Mouse (Mus musculus): ENCODE results near the gene Arid4a. TPM values are rescaled to one million over a fixed set of nuclear protein-coding genes. Genes with fewer than 3 reads are reported as not detected.
"Not testable (repeated sequence)": the region's sequence is repeated elsewhere in the genome, so short reads cannot be mapped to it uniquely, and the experiment has no call there.

Gene Arid4a
- polyA plus RNA-seq, 1 experiment from 2014 or later = 43.1 TPM

DNA sequence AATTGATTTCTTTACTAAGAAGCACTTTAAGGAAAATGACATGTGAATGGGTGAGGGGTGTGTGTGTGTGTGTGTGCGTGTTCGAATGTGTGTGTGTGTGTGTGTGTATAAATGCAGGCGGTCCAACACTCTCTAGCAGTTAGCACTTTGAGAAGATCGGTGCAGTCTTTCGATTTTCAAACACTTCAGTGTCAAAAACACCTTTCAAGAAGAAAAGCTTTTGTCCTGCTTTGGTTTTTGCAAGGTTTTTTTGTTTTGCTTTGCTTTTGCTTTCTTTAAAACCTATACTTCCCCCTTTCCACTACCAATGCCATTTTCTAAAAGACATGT, 1.4 kb downstream of the Arid4a start:
- H3K4me1 ChIP-seq (replicated peaks) = peaks cover 28% of the 10 kb centered on the region
- no peaks in the 10 kb centered on the region for H3K9me3 ChIP-seq
- H3K36me3 ChIP-seq = peaks cover 22% of the 10 kb centered on the region
- WGBS = 18% methylated on average over 5 of the region's 5 CpGs
- H3K4me3 ChIP-seq = peak overlapping the region; percentile 79
- ATAC-seq (ENCODE audit: low FRiP score, low read depth) = no peak
- H3K9ac ChIP-seq = peak overlapping the region; percentile 72
- H3K4me2 ChIP-seq = peak overlapping the region; percentile 92
- no peaks in the 10 kb centered on the region for H3K27me3 ChIP-seq
- H3K27ac ChIP-seq (replicated peaks) = peak overlapping the region; percentile 89

DNA sequence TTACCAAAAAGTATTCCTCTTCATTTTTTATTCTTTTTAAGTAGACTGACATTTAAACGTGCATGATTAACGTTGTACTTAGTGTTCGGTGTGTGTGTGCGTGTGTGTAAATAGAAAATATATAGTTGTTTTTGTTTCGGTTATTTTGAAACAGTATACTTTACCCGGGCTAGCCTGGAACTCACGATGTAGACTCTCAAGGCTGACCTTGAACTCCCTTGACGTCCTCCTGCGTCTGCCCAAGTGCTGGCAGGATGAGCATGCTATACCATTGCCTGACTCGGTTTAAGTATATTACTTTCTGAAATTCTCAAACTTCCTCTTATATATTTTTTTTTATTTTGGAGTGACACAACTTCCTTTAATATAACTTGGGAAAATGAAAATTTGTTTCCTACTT, 2.0 kb downstream of the Arid4a start:
- ATAC-seq (ENCODE audit: low FRiP score, low read depth) = no peak
- 82% methylated on average over 10 of the region's 10 CpGs for WGBS
- Histone ChIP-seq H3K9me3 (no peaks in the 10 kb centered on the region), H3K36me3 (peaks cover 23% of the 10 kb centered on the region), H3K27me3 (no peaks in the 10 kb centered on the region), H3K9ac (0 out of 2 replicates have a peak overlapping the region, but pooled peaks have one; percentile 4), H3K4me3 (0 out of 2 replicates have a peak overlapping the region, but pooled peaks have one; percentile 79), H3K27ac (replicated peaks) (no peak overlapping the region), H3K4me2 (no peak overlapping the region; the same call in 1 of the 2 replicates), H3K4me1 (replicated peaks) (peaks cover 25% of the 10 kb centered on the region)

DNA sequence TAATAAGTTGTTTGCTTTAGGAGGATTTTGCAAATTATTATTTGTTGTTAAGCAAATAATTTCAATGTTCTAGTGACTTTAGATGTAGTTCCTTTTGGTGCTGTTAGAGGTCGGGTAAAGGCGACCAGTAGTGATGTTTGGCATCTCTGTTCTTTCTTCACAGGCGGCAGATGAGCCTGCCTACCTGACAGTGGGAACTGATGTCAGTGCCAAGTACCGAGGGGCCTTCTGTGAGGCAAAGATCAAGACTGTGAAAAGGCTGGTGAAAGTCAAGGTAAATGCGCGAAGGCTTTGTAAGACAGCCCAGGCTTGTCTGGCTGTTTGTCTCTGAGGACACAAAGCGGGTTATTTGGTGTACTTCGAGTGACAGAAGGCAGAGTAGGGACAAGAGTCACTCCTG, 3.4 kb downstream of the Arid4a start:
- no peak overlapping the region for H3K4me2 ChIP-seq
- no peak for ATAC-seq (ENCODE audit: low FRiP score, low read depth)
- WGBS = 88% methylated on average over 8 of the region's 8 CpGs

DNA sequence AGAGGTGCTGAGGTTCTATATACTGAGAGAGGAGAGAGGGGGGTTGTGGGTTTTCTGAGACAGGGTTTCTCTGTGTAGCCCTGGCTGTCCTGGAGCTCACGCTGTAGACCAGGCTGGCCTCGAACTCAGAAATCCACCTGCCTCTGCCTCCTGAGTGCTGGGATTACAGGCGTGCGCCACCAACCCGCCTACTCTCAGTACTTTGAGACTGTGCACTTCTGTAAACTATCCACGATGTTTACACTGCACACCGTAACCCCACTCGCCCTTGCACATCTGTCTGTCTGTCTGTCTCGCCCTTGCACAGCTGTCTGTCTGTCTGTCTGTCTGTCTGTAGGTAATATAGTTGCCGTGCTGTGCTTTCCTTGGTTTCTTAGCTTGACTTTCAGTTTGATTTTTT, 8.6 kb downstream of the Arid4a start:
- ATAC-seq (ENCODE audit: low FRiP score, low read depth) = no peak
- H3K4me2 ChIP-seq = no peak overlapping the region
- no peaks in the 10 kb centered on the region for H3K27me3 ChIP-seq
- no peaks in the 10 kb centered on the region for H3K4me1 ChIP-seq (replicated peaks)
- no peak overlapping the region for H3K27ac ChIP-seq (replicated peaks)
- 94% methylated on average over 10 of the region's 10 CpGs for WGBS
- no peak overlapping the region for H3K4me3 ChIP-seq
- no peaks in the 10 kb centered on the region for H3K9me3 ChIP-seq
- H3K36me3 ChIP-seq = peaks cover 63% of the 10 kb centered on the region
- no peak overlapping the region for H3K9ac ChIP-seq

More for the DNA sequence above, 3.4 kb downstream of the Arid4a start:
- H3K4me1 ChIP-seq (replicated peaks) = peaks cover 12% of the 10 kb centered on the region
- peaks cover 33% of the 10 kb centered on the region for H3K36me3 ChIP-seq
- no peaks in the 10 kb centered on the region for H3K27me3 ChIP-seq
- H3K9me3 ChIP-seq = no peaks in the 10 kb centered on the region
- no peak overlapping the region for H3K9ac ChIP-seq
- H3K27ac ChIP-seq (replicated peaks) = no peak overlapping the region
- no peak overlapping the region for H3K4me3 ChIP-seq

DNA sequence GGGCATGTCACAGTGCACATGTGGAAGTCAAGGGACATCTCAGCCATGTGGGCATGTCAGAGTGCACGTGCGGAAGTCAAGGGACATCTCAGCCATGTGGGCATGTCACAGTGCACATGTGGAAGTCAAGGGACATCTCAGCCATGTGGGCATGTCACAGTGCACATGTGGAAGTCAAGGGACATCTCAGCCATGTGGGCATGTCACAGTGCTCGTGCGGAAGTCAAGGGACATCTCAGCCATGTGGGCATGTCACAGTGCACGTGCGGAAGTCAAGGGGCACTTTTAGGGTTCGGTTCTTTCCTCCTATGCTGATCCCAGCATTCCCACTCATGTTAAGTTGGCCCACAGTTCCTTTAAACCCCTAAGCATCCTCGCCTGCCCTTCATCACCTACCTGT, 12.5 kb downstream of the Arid4a start:
- H3K27me3 ChIP-seq; H3K4me1 ChIP-seq (replicated peaks); H3K9ac ChIP-seq; ATAC-seq (ENCODE audit: low FRiP score, low read depth); H3K27ac ChIP-seq (replicated peaks); H3K4me3 ChIP-seq; H3K9me3 ChIP-seq; H3K4me2 ChIP-seq: not testable (repeated sequence)
- peaks cover 47% of the 10 kb centered on the region for H3K36me3 ChIP-seq
- WGBS = 97% methylated on average over 8 of the region's 8 CpGs

DNA sequence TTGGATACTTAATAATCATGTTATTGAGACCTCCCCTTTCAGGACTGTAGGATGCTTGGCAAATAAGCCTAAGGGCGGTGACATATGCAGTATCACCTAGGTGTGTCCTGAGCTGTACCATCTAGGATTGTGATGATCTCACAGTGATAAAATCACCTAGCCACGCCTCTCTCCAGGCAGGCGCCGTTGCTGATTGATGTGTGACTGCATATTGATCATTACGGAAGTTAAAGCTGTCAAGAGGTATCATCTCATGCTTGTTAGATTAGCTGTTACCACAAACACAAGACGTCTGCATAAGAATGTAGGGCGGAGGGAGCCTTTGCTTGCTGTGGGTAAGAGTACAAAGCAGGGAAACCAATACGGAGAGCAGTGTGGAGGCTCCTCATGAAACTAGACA, 14.5 kb downstream of the Arid4a start:
- H3K4me3 ChIP-seq = no peak overlapping the region
- no peaks in the 10 kb centered on the region for H3K9me3 ChIP-seq
- no peak overlapping the region for H3K4me2 ChIP-seq
- no peak overlapping the region for H3K9ac ChIP-seq
- no peaks in the 10 kb centered on the region for H3K27me3 ChIP-seq
- H3K36me3 ChIP-seq = peaks cover 27% of the 10 kb centered on the region
- 91% methylated on average over 8 of the region's 8 CpGs for WGBS
- no peak overlapping the region for H3K27ac ChIP-seq (replicated peaks)
- no peak for ATAC-seq (ENCODE audit: low FRiP score, low read depth)
- H3K4me1 ChIP-seq (replicated peaks) = no peaks in the 10 kb centered on the region

DNA sequence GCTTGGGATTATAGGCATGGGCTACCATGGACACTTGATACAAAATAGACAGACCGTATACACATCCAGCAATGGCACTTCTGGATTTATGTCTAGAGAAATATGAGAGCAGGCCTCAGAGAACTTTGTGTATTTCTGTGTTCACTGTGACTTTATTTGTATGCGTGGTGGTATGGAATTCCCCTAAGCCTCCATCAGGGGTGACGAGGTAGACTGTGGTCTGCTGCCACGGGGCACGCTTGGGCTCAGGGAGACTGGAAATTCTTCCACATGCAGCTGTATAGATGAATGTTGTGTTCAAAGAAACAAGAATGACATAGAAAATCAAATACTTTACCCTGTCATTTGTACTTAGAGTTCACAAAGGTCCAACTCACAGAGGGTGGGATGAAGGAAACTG, 14.9 kb downstream of the Arid4a start:
- Histone ChIP-seq H3K4me2 (no peak overlapping the region), H3K9me3 (no peaks in the 10 kb centered on the region), H3K27ac (replicated peaks) (no peak overlapping the region), H3K27me3 (no peaks in the 10 kb centered on the region), H3K9ac (no peak overlapping the region), H3K4me3 (no peak overlapping the region), H3K4me1 (replicated peaks) (no peaks in the 10 kb centered on the region), H3K36me3 (peaks cover 24% of the 10 kb centered on the region)
- WGBS = 96% methylated on average over 5 of the region's 5 CpGs
- ATAC-seq (ENCODE audit: low FRiP score, low read depth) = no peak

DNA sequence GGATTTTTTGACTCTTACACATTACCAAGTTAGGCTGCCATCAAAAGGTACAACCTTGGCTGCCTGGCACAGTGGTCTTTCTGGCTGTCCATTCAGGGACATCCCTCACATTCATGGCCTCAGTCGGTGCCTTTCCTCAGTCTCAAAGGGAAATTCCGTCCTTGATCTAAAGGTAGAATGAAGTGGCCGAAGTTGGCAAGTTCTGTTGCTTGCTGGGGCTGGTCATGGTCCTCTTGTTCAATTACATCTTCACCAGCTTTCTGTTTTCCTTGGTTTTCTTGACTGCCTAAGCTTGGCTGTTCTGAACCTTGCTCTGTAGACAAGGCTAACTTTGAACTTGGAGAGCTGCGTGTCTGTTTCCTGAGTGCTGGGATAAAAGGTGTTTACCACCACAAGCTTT, 20.0 kb downstream of the Arid4a start:
- no peak for ATAC-seq (ENCODE audit: low FRiP score, low read depth)
- Histone ChIP-seq H3K4me2 (no peak overlapping the region), H3K36me3 (peaks cover 32% of the 10 kb centered on the region), H3K27ac (replicated peaks) (no peak overlapping the region), H3K4me1 (replicated peaks) (no peaks in the 10 kb centered on the region), H3K4me3 (no peak overlapping the region), H3K9me3 (no peaks in the 10 kb centered on the region), H3K9ac (no peak overlapping the region), H3K27me3 (no peaks in the 10 kb centered on the region)
- 97% methylated on average over 4 of the region's 4 CpGs for WGBS

DNA sequence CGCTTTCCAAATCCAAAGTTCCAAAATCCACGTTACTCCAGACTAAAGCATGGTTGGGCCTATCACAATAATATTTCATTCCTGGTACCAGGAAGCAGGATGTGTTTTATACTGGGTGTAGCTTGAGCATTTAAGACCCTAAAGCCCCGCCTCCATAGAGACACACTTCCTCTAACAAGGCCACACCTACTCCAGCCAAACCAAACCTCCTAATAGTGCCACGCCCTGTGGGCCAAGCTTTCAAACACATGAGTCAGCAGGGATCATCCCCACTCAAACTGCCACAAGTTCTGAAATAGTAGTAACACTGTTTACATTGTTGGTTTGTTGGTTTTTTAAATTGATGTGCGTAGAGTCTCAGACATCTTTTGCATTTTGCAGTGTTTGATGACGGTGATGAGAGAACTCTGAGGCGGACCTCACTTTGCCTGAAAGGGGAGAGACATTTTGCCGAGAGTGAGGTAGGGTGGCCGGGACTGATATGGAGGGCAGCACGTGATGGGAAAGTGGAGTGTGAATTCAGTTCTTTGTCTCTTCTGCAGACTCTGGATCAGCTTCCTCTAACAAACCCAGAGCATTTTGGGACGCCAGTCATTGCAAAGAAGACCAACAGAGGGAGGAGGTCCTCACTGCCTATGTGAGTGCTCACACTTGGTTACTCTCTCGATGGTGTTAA, 21.1 kb downstream of the Arid4a start:
- 92% methylated on average over 12 of the region's 12 CpGs for WGBS
- H3K27me3 ChIP-seq = no peaks in the 10 kb centered on the region
- no peak for ATAC-seq (ENCODE audit: low FRiP score, low read depth)
- no peaks in the 10 kb centered on the region for H3K9me3 ChIP-seq
- no peaks in the 10 kb centered on the region for H3K4me1 ChIP-seq (replicated peaks)
- no peak overlapping the region for H3K9ac ChIP-seq
- H3K4me2 ChIP-seq = no peak overlapping the region
- peaks cover 39% of the 10 kb centered on the region for H3K36me3 ChIP-seq
- H3K27ac ChIP-seq (replicated peaks) = no peak overlapping the region
- no peak overlapping the region for H3K4me3 ChIP-seq

DNA sequence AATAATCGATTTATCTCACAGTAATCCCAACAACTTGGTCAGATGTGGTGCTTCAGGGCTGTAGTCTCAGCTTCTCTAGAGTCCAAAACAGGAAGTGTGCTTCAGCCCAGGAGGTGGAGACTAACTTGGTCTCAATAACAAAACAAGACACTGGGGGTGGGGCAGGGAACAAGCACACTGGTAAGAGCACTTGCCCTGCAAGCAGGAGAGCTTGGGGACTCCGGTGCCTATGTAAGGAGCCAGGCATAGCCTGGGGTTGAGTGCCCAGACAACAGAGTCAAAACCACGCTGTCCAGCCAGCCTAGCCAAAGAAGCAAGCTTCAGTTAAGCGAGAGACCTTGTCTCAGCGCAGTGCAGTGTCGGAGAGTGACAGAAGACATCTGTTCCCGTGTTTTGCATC, 24.7 kb downstream of the Arid4a start:
- 92% methylated on average over 7 of the region's 7 CpGs for WGBS
- no peak overlapping the region for H3K9ac ChIP-seq
- no peak overlapping the region for H3K4me2 ChIP-seq
- no peak overlapping the region for H3K4me3 ChIP-seq
- H3K4me1 ChIP-seq (replicated peaks) = no peaks in the 10 kb centered on the region
- ATAC-seq (ENCODE audit: low FRiP score, low read depth) = no peak
- H3K27me3 ChIP-seq = no peaks in the 10 kb centered on the region
- no peaks in the 10 kb centered on the region for H3K9me3 ChIP-seq
- H3K27ac ChIP-seq (replicated peaks) = no peak overlapping the region
- H3K36me3 ChIP-seq = peaks cover 45% of the 10 kb centered on the region

DNA sequence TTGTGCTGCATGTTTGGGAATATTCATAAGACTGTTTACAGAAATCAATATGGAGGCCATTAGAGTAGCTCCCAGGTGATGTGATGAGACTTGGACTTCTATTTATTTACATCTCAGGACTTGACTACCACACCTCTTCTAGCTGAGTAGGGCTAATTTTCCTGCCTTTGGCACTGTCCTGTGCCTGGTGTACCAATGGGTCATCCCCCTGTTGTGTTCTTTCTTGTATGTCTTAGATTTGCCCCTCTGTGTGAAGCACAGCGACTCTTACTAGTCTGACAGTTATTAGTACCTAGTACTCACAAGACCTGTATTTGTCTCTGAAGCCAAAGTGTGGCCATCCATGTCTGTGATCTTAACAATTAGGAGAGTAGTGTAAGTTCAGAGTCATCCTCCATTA, 26.7 kb downstream of the Arid4a start:
- Histone ChIP-seq H3K36me3 (peaks cover 42% of the 10 kb centered on the region), H3K4me3 (no peak overlapping the region), H3K9ac (no peak overlapping the region), H3K4me1 (replicated peaks) (peaks cover 6% of the 10 kb centered on the region), H3K4me2 (no peak overlapping the region), H3K9me3 (no peaks in the 10 kb centered on the region), H3K27me3 (no peaks in the 10 kb centered on the region), H3K27ac (replicated peaks) (no peak overlapping the region)
- whole genome bisulfite sequencing = 95% methylated on average over 1 of the region's 1 CpGs
- ATAC-seq (ENCODE audit: low FRiP score, low read depth) = no peak

DNA sequence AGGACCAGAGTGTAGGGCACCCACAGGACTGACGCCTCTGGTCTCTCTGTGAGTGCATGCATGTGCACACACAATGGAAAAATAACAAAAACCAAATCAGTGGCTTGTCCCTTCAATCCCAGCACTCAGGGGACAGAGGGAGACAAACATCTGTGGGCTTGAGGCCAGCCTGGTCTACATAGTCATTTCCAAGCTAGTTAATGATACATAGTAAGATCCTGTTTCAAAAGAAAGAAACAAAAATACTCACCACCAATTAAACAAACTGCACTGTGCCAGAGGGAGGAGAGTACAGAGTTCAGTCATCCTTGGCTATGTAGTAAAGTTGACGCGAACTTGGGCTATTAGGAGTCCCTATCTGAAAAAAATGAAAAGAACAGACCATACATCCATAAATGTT, 27.8 kb downstream of the Arid4a start:
- Histone ChIP-seq H3K4me3 (no peak overlapping the region), H3K36me3 (peaks cover 35% of the 10 kb centered on the region), H3K9ac (no peak overlapping the region), H3K27me3 (no peaks in the 10 kb centered on the region), H3K4me1 (replicated peaks) (peaks cover 10% of the 10 kb centered on the region), H3K27ac (replicated peaks) (no peak overlapping the region), H3K4me2 (no peak overlapping the region), H3K9me3 (no peaks in the 10 kb centered on the region)
- WGBS = 88% methylated on average over 3 of the region's 3 CpGs
- no peak for ATAC-seq (ENCODE audit: low FRiP score, low read depth)

DNA sequence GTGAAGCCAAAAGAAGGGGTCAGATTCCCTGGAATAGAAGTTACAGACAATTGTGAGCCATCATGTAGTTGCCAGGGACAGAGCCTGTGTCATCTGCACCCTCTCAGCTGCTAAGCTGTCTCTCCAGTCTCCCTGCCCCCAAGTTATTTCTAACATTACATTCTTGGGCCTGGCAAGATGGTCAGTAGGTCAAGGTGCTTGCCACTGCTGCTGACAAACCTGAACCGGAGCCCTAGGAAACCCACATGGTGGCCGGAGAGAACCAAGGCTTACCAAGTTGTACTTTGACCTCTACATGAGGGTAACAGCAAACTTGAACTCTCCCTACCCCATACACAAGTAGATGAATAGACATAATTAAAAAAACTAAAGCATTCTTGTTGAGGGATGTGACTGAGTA, 28.7 kb downstream of the Arid4a start:
- Histone ChIP-seq H3K27me3 (no peaks in the 10 kb centered on the region), H3K4me2 (no peak overlapping the region), H3K4me1 (replicated peaks) (peaks cover 15% of the 10 kb centered on the region), H3K27ac (replicated peaks) (no peak overlapping the region), H3K4me3 (no peak overlapping the region), H3K36me3 (peaks cover 31% of the 10 kb centered on the region), H3K9me3 (no peaks in the 10 kb centered on the region), H3K9ac (no peak overlapping the region)
- 95% methylated on average over 2 of the region's 2 CpGs for WGBS
- ATAC-seq (ENCODE audit: low FRiP score, low read depth) = no peak
